In the genomic region with DNA sequence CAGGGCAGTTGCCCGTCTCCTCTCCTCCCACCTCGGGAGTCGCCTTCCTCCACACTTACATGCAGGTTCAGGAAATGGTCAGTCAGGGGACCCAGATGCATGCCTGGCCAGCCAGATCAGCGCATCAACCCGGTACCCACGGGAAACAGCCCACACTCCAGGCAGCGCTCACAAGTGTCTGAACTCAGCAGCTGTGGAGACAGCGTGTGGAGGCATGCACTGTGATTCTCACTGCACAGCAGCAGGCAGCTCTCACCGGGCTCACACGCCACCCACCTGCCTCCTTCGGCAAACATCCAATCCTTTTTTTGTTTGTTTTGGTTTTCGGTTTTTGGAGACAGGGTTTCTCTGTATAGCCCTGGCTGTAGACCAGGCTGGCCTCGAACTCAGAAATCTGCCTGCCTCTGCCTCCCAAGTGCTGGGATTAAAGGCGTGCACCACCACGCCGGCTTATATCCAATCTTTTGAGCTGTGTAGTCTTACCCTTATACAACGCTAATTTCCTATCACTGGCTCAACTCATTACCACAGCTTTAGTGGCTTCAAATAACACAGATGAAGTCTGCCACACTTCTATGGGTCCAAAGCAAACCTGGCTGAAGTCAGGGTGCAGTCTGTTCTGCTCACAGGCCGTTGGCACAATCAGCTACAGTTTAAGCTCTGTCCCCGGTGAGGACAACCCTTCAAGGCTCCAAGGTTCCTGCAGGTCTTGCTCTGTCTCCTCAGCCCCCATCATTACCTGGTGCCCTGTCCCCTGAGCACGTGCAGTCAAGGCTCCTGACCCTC, we compare ENCODE assay signal across 33 mouse cellular contexts. TPM values are rescaled to one million over a fixed set of nuclear protein-coding genes. Genes with fewer than 3 reads are reported as not detected.
DNase-seq lines count a peak whose midpoint lies in the region; TF ChIP-seq lines count a peak whose summit lies in the region.
"Had no signal": no experiment of that assay in that cellular context is flagged by ENCODE, and none has a peak within 500 bp of the region (broad histone marks: within the 10 kb centered on the region; RNA-seq: fewer than 3 reads in every experiment).

No protein-coding gene starts in this region.

- H3K4me2 ChIP-seq in myocyte (ENCODE audit: low read depth): no peak overlapping the region
- H3K4me2 ChIP-seq: embryonic facial prominence, embryonic 12.5 days; heart, embryonic 15.5 days; limb, embryonic 12.5 days had no signal

- no peak overlapping the region for H3ac ChIP-seq in myocyte (ENCODE audit: control insufficient read depth, insufficient read length)

- H3K27ac ChIP-seq in layer of hippocampus, adult 2 months: peak overlapping the region; percentile 32; the same call in 1 of the 2 replicates
- H3K27ac ChIP-seq: embryonic facial prominence, embryonic 12.5 days; gastrocnemius, adult 2 months; kidney, postnatal 0 days; left cerebral cortex, adult 2 months; limb, embryonic 12.5 days had no signal

- H3K27me3 ChIP-seq in myocyte (ENCODE audit: control insufficient read depth, insufficient read depth, insufficient read length): no peaks in the 10 kb centered on the region
- H3K27me3 ChIP-seq: embryonic facial prominence, embryonic 12.5 days; heart, embryonic 15.5 days; limb, embryonic 12.5 days had no signal

- TF ChIP-seq POLR2A in myocyte (IDR thresholded peaks at IDR 0.05; ENCODE audit: insufficient read length, low read depth): peak; percentile 32

- no peak for TF ChIP-seq CTCF in layer of hippocampus, adult 2 months (conservative IDR thresholded peaks at IDR 0.05)

- no peaks in the 10 kb centered on the region for H3K79me2 ChIP-seq in myocyte (ENCODE audit: control insufficient read depth, insufficient read depth)

- H3K36me3 ChIP-seq in myocyte (ENCODE audit: control insufficient read depth, insufficient read depth): peaks cover 29% of the 10 kb centered on the region

- H3K4me3 ChIP-seq in layer of hippocampus, adult 2 months: no peak overlapping the region
- no peak overlapping the region for H3K4me3 ChIP-seq in myocyte
- H3K4me3 ChIP-seq: embryonic facial prominence, embryonic 12.5 days; gastrocnemius, adult 2 months; heart, embryonic 15.5 days; left cerebral cortex, adult 2 months; limb, embryonic 12.5 days had no signal

- peak; percentile 48 to 57 for DNase-seq in cerebellum, postnatal 25 days
- no peak for DNase-seq in cerebellum, postnatal 4 days (ENCODE audit: low spot score in 2 of 2)
- no peak for DNase-seq in layer of hippocampus, adult 2 months (ENCODE audit: low spot score in 2 of 2)
- no peak for DNase-seq in layer of hippocampus, postnatal 14 days (ENCODE audit: low spot score in 2 of 2)
- peak; percentile 32 to 43 for DNase-seq in right cerebral cortex, adult 2 months (ENCODE audit: low spot score in 2 of 2)
- DNase-seq in right cerebral cortex, postnatal 36 days (ENCODE audit: low spot score in 2 of 2): no peak
- DNase-seq in spleen, adult 12 weeks (ENCODE audit: low spot score): no peak
- DNase-seq: adrenal gland, adult 8-10 months; B cell, adult 2 months; embryo, embryonic 11 days; gastrocnemius, adult 2 months; gastrocnemius, postnatal 36 days; heart, adult 18-20 months; kidney, adult 8-10 months; kidney, postnatal 4 days; liver, postnatal 0 days; lung, postnatal 36 days; midbrain, embryonic 14.5 days; right cerebral cortex, adult 18-20 months; spleen, adult 18-20 months; thymus, postnatal 14 days had no signal

TF ChIP-seq in myocyte, 11 proteins besides CTCF, POLR2A, EP300 and RAD21:
- TF ChIP-seq USF1 (IDR thresholded peaks at IDR 0.05; ENCODE audit: low read depth): no peak
- TF ChIP-seq POLR2AphosphoS2 (IDR thresholded peaks at IDR 0.05; ENCODE audit: insufficient read length, low read depth): peak; percentile 69

RNA-seq across cellular contexts. Expression of gene Eif4a3, which starts 12.5 kb away (rescaled TPM):
- total RNA-seq in layer of hippocampus, adult 2 months (2021): 10 to 100 TPM; 90.8 to 92.2 TPM
- total RNA-seq in layer of hippocampus, postnatal 14 days (2021): 10 to 100 TPM; 90.1 to 91.0 TPM
- 247 TPM for polyA plus RNA-seq in myocyte (2012; fragmentation: generic; extraction: Trizol)

RNA-seq across cellular contexts. Expression of gene Gaa, which starts 19.7 kb away (rescaled TPM):
- 100 to 1,000 TPM; 323 to 324 TPM for total RNA-seq in layer of hippocampus, adult 2 months (2021)
- total RNA-seq in layer of hippocampus, postnatal 14 days (2021): 100 to 1,000 TPM; 178 to 184 TPM
- polyA plus RNA-seq in myocyte (2012; fragmentation: generic; extraction: Trizol): 86.4 TPM

RNA-seq across cellular contexts. Expression of gene Card14, which starts 20.2 kb away (rescaled TPM):
- total RNA-seq in layer of hippocampus, adult 2 months (2021): 1 to 10 TPM in 1 of 2 experiments, under 1 TPM in 1; 0.77 to 1.0 TPM
- under 1 TPM; 0.25 to 0.45 TPM for total RNA-seq in layer of hippocampus, postnatal 14 days (2021)
- polyA plus RNA-seq in myocyte (2012; fragmentation: generic; extraction: Trizol): 1.1 TPM
- total RNA-seq: heart, adult 18-20 months; megakaryocyte-erythroid progenitor cell, adult 5-6 weeks had no signal
- polyA plus RNA-seq: hindbrain, embryonic 11.5 days; neural tube, embryonic 11.5 days had no signal

RNA-seq across cellular contexts. Expression of gene Ccdc40, which starts 59.0 kb away (rescaled TPM):
- 1 to 10 TPM; 2.8 to 4.1 TPM for total RNA-seq in layer of hippocampus, adult 2 months (2021)
- 1 to 10 TPM; 3.3 to 5.1 TPM for total RNA-seq in layer of hippocampus, postnatal 14 days (2021)
- polyA plus RNA-seq in myocyte (2012; fragmentation: generic; extraction: Trizol): 0.07 TPM
- total RNA-seq: gastrocnemius, adult 2 months; gastrocnemius, postnatal 36 days; heart, postnatal 25 days; neutrophil, adult 5-6 weeks had no signal
- polyA plus RNA-seq: liver, adult 2 months had no signal

RNA-seq across cellular contexts. Expression of gene Tbc1d16, which starts 59.1 kb away (rescaled TPM):
- 10 to 100 TPM; 44.0 to 44.1 TPM for total RNA-seq in layer of hippocampus, adult 2 months (2021)
- 10 to 100 TPM; 79.7 to 81.0 TPM for total RNA-seq in layer of hippocampus, postnatal 14 days (2021)
- polyA plus RNA-seq in myocyte (2012; fragmentation: generic; extraction: Trizol): 8.5 TPM

Comparison
In these comparisons a context has a peak if more than half of its experiments do, and no peak if none do; other contexts are left out.
1. DNase-seq: peak in cerebellum, postnatal 25 days (2 of 2) and right cerebral cortex, adult 2 months (2 of 2); none in cerebellum, postnatal 4 days (0 of 2), layer of hippocampus, adult 2 months (0 of 2), layer of hippocampus, postnatal 14 days (0 of 2), right cerebral cortex, postnatal 36 days (0 of 2) and spleen, adult 12 weeks (single experiment).